Mouse (Mus musculus) testis, adult 2 months (tissue): ENCODE data around the gene Rapgef5.

Experiments
- CTCF ChIP-seq: fragments of 200-500 bp; IDR thresholded peaks from 2 replicates; pipeline ENCODE4 v1.5.1; 2012; ENCODE audit warnings: low read depth, mild to moderate bottlenecking, inconsistent platforms, low read length, moderate library complexity; ENCODE audit not compliant: control insufficient read depth, insufficient read depth, insufficient replicate concordance
- POLR2A ChIP-seq: fragments of 200-500 bp; IDR thresholded peaks from 2 replicates; pipeline ENCODE4 v1.6.1; 2012; ENCODE audit warnings: low read depth, mild to moderate bottlenecking, inconsistent platforms, low read length, moderate library complexity; ENCODE audit not compliant: control insufficient read depth

GRCm38 (mm10) chr12:117725011-117725410, 208.7 kb downstream of the Rapgef5 start:
- no peak for TF ChIP-seq CTCF
- TF ChIP-seq POLR2A = no peak
